Mouse (Mus musculus) stomach, embryonic 15.5 days (tissue): Measurements from ENCODE around the gene Smtnl2. TPM values are rescaled to one million over a fixed set of nuclear protein-coding genes. Genes with fewer than 3 reads are reported as not detected.
A peak's percentile ranks its signal among the peaks of the same experiment; 100 is the strongest.
"Not testable (repeated sequence)": the region's sequence is repeated elsewhere in the genome, so short reads cannot be mapped to it uniquely, and the experiment has no call there.

Experiments used
- ATAC-seq: fragments of 200-750 bp; cut with Nextera tagmentation; 2 replicates; pipeline ENCODE4 v1.8.0; 2017; ENCODE audit warnings: low read depth, moderate number of reproducible peaks, moderate TSS enrichment; ENCODE audit not compliant: insufficient read depth, low FRiP score
- H3K27ac ChIP-seq: fragments of 300-500 bp; sonication (generic); 2 replicates; pipeline ENCODE4 v1.5.1; 2015; ENCODE audit warnings: mild to moderate bottlenecking, inconsistent platforms
- H3K27me3 ChIP-seq: fragments of 300-500 bp; sonication (generic); replicated peaks from 2 replicates; pipeline ENCODE4 v1.6.1; 2015; ENCODE audit warnings: inconsistent platforms
- H3K36me3 ChIP-seq: fragments of 300-500 bp; sonication (generic); 2 replicates; pipeline ENCODE4 v1.6.1; 2015; ENCODE audit warnings: inconsistent platforms
- H3K4me1 ChIP-seq: fragments of 300-500 bp; sonication (generic); 2 replicates; pipeline ENCODE4 v1.6.1; 2015; ENCODE audit warnings: inconsistent platforms
- H3K4me2 ChIP-seq: fragments of 300-500 bp; sonication (generic); 2 replicates; pipeline ENCODE4 v1.6.1; 2015; ENCODE audit warnings: mild to moderate bottlenecking, inconsistent platforms
- H3K4me3 ChIP-seq: fragments of 300-500 bp; sonication (generic); replicated peaks from 2 replicates; pipeline ENCODE4 v1.5.1; 2015; ENCODE audit warnings: inconsistent platforms
- H3K9ac ChIP-seq: fragments of 300-500 bp; sonication (generic); 2 replicates; pipeline ENCODE4 v1.6.1; 2015; ENCODE audit warnings: inconsistent platforms
- H3K9me3 ChIP-seq: fragments of 300-500 bp; sonication (generic); 2 replicates; pipeline ENCODE4 v1.6.1; 2016; ENCODE audit warnings: inconsistent platforms
- WGBS: fragments of 180-500 bp; shearing (Covaris S2); methylation state at CpG from one replicate; pipeline ENCODE4 v1.1.7; 2015; 5-methylcytosine and 5-hydroxymethylcytosine counted together
- polyA plus RNA-seq: library from polyadenylated mRNA; unstranded; fragments of >200 nt; fragmentation: Nextera tagmentation; extraction: Ambion mirVana; gene quantifications from 2 replicates; pipeline ENCODE4 v1.2.1, GENCODE M21; 2015

Gene Smtnl2
- polyA plus RNA-seq, 1 experiment from 2014 or later = 50.8 TPM

GRCm38 (mm10) chr11:72438411-72438810, 26.9 kb upstream of the Smtnl2 start:
- Histone ChIP-seq H3K27me3 (no peaks in the 10 kb centered on the region), H3K4me3 (no peak overlapping the region), H3K4me1 (peaks cover 21% of the 10 kb centered on the region), H3K4me2 (no peak overlapping the region), H3K9ac (no peak overlapping the region), H3K36me3 (peaks cover 8% of the 10 kb centered on the region), H3K9me3 (no peaks in the 10 kb centered on the region), H3K27ac (no peak overlapping the region)
- 58% methylated on average over 4 of the region's 4 CpGs for WGBS
- no peak for ATAC-seq

GRCm38 (mm10) chr11:72436756-72437650, 25.5 kb upstream of the Smtnl2 start:
- Histone ChIP-seq H3K27ac (no peak overlapping the region), H3K9me3 (no peaks in the 10 kb centered on the region), H3K36me3 (no peaks in the 10 kb centered on the region), H3K4me3 (no peak overlapping the region), H3K4me1 (peaks cover 15% of the 10 kb centered on the region), H3K4me2 (no peak overlapping the region), H3K9ac (no peak overlapping the region), H3K27me3 (no peaks in the 10 kb centered on the region)
- ATAC-seq = no peak
- WGBS = 83% methylated on average over 16 of the region's 16 CpGs

- H3K9ac ChIP-seq = no peak overlapping the region
- no peaks in the 10 kb centered on the region for H3K9me3 ChIP-seq
- H3K36me3 ChIP-seq = no peaks in the 10 kb centered on the region
- H3K4me1 ChIP-seq = peaks cover 12% of the 10 kb centered on the region; the same call in 1 of the 2 replicates
- ATAC-seq = no peak
- WGBS = 80% methylated on average over 5 of the region's 5 CpGs
- no peak overlapping the region for H3K4me2 ChIP-seq
- no peaks in the 10 kb centered on the region for H3K27me3 ChIP-seq
- no peak overlapping the region for H3K4me3 ChIP-seq
- H3K27ac ChIP-seq = no peak overlapping the region
Observed at GRCm38 (mm10) chr11:72436271-72436670, 24.8 kb upstream of the Smtnl2 start.

- Histone ChIP-seq H3K27me3 (no peaks in the 10 kb centered on the region), H3K36me3 (no peaks in the 10 kb centered on the region), H3K4me3 (0 out of 2 replicates have a peak overlapping the region, but pooled peaks have one; percentile 5), H3K4me2 (peak overlapping the region; percentile 32), H3K4me1 (peaks cover 12% of the 10 kb centered on the region; the same call in 1 of the 2 replicates), H3K27ac (peak overlapping the region; percentile 65), H3K9me3 (no peaks in the 10 kb centered on the region), H3K9ac (no peak overlapping the region)
- 51% methylated on average over 2 of the region's 2 CpGs for WGBS
- 0 out of 2 replicates have a peak, but pooled peaks have one; percentile 7 for ATAC-seq
Observed at GRCm38 (mm10) chr11:72435694-72436045, 24.2 kb upstream of the Smtnl2 start.

- Histone ChIP-seq H3K4me3 (0 out of 2 replicates have a peak within 1 kb of the TSS, but pooled peaks have one; percentile 5), H3K9ac (no peak within 1 kb of the TSS), H3K4me2 (peak within 1 kb of the TSS; percentile 32)
Observed at GRCm38 (mm10) chr11:72434963-72435693, 23.6 kb upstream of the Smtnl2 start, which contains the start of gene Ggt6. Ggt6 (plus strand) TSS chr11:72435526.

GRCm38 (mm10) chr11:72430311-72431068, 19.0 kb upstream of the Smtnl2 start:
- not testable (repeated sequence) for H3K9me3 ChIP-seq, ATAC-seq, H3K4me3 ChIP-seq, H3K27ac ChIP-seq, H3K4me1 ChIP-seq, H3K9ac ChIP-seq, H3K27me3 ChIP-seq, H3K36me3 ChIP-seq, H3K4me2 ChIP-seq
- 70% methylated on average over 9 of the region's 9 CpGs for WGBS

More at GRCm38 (mm10) chr11:72434963-72435693, 23.6 kb upstream of the Smtnl2 start, which contains the start of gene Ggt6:
- H3K4me1 ChIP-seq = peaks cover 12% of the 10 kb centered on the region; the same call in 1 of the 2 replicates
- WGBS = 60% methylated on average over 11 of the region's 11 CpGs
- peak; percentile 80 for ATAC-seq
- H3K27me3 ChIP-seq = no peaks in the 10 kb centered on the region
- H3K27ac ChIP-seq = peak within 1 kb of the TSS; percentile 65
- H3K36me3 ChIP-seq = no peaks in the 10 kb centered on the region
- H3K9me3 ChIP-seq = no peaks in the 10 kb centered on the region

DNA sequence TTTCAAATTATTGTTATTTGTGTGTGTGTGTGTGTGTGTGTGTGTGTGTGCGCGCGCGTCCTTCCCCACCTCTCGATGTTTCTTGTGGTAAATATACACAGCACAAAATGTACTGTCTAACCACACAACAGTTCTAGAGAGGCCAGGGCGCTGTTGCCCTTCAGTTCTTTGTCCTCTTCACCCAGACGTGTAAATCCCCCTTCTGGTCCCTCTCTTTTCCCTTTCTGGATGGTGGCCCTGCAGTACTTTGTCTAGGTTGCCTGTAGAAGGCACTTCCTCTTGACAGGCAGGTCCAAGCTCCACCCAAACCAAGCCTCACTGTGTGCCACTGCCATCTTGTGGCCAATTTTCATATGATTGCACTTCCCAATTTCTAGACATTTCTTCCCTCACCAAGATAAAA, 17.8 kb upstream of the Smtnl2 start:
- 47% methylated on average over 7 of the region's 7 CpGs for WGBS
- no peak overlapping the region for H3K27ac ChIP-seq
- peak overlapping the region; percentile 42 for H3K4me2 ChIP-seq

DNA sequence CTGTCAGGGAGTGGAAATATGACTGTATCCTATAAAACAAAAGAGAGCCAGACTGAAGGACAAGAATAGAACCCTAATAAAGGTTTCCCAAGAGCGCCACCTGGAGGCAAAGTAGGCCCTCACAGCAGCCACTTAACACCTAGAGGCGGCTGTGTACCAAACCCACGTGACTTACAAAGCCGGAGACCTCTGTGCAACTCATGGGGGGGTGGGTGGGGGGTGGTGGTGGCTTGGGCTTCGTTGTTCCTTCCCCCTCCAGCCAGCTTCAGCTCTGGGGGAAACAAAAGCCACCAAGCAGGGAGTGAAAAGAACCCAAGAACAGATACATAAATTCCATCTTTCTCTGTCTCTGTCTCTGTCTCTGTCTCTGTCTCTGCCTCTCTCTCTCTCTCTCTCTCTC, 17.2 kb upstream of the Smtnl2 start:
- Histone ChIP-seq H3K27me3 (no peaks in the 10 kb centered on the region), H3K9me3 (no peaks in the 10 kb centered on the region), H3K36me3 (no peaks in the 10 kb centered on the region), H3K4me3 (no peak overlapping the region), H3K9ac (no peak overlapping the region), H3K4me1 (no peaks in the 10 kb centered on the region), H3K27ac (no peak overlapping the region), H3K4me2 (0 out of 2 replicates have a peak overlapping the region, but pooled peaks have one; percentile 42)
- 4% methylated on average over 5 of the region's 5 CpGs for WGBS
- peak; percentile 66 for ATAC-seq

More for the DNA sequence above, 17.8 kb upstream of the Smtnl2 start:
- Histone ChIP-seq H3K27me3 (no peaks in the 10 kb centered on the region), H3K36me3 (no peaks in the 10 kb centered on the region), H3K4me1 (no peaks in the 10 kb centered on the region), H3K9ac (no peak overlapping the region), H3K9me3 (no peaks in the 10 kb centered on the region), H3K4me3 (0 out of 2 replicates have a peak overlapping the region, but pooled peaks have one; percentile 13)
- ATAC-seq = peak; percentile 58; the same call in 1 of the 2 replicates

DNA sequence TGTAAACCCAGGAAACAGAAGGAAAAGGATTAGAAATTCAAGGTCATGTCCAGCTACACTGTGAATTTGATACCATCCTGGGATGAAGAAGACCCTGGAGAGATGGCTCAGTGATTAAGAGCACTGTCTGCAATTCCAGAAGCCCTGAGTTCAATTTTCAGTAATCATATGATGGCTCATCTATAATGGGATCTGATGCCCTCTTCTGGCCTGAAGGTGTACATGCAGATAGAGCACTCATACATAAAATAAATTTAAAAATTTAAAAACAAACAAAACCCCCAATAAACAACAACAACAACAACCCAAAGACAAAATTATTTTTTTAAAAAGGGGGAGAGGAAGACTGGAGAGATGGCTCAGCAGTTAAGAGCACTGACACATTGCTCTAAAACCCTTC, 15.4 kb upstream of the Smtnl2 start:
- Histone ChIP-seq H3K4me1 (no peaks in the 10 kb centered on the region), H3K4me3 (no peak overlapping the region), H3K4me2 (no peak overlapping the region), H3K9me3 (no peaks in the 10 kb centered on the region), H3K27me3 (no peaks in the 10 kb centered on the region), H3K9ac (no peak overlapping the region), H3K27ac (no peak overlapping the region), H3K36me3 (no peaks in the 10 kb centered on the region)
- no peak for ATAC-seq

DNA sequence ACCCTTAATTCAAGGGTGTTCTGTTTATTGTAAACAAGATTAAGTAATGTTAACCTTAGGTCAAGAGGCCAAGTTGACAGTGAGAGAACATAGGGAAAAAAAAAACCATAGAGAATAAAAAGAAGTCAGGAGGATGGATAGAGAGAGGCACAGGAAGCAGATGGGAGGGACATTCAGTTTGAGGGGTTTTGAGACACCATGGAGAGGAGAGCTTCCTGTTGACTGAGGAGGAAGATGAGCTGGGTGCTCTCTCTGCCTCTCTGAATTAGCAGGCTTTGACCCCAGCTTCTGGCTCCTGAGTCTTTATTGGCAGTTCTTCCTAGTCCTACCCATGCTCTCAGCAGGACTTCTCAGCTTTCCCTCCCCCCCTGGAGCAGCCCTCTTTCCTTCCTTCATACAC, 13.7 kb upstream of the Smtnl2 start:
- no peaks in the 10 kb centered on the region for H3K4me1 ChIP-seq
- H3K9ac ChIP-seq = no peak overlapping the region
- H3K4me2 ChIP-seq = no peak overlapping the region
- no peaks in the 10 kb centered on the region for H3K9me3 ChIP-seq
- no peak overlapping the region for H3K27ac ChIP-seq
- no peaks in the 10 kb centered on the region for H3K27me3 ChIP-seq
- ATAC-seq = no peak
- H3K4me3 ChIP-seq = no peak overlapping the region
- H3K36me3 ChIP-seq = no peaks in the 10 kb centered on the region

- no peak for ATAC-seq
- H3K4me3 ChIP-seq = no peak overlapping the region
- H3K4me2 ChIP-seq = no peak overlapping the region
- H3K27ac ChIP-seq = no peak overlapping the region
- no peaks in the 10 kb centered on the region for H3K36me3 ChIP-seq
- no peaks in the 10 kb centered on the region for H3K4me1 ChIP-seq
- no peak overlapping the region for H3K9ac ChIP-seq
- H3K27me3 ChIP-seq = no peaks in the 10 kb centered on the region
- 77% methylated on average over 4 of the region's 4 CpGs for WGBS
- no peaks in the 10 kb centered on the region for H3K9me3 ChIP-seq
Observed at GRCm38 (mm10) chr11:72423686-72424085, 12.2 kb upstream of the Smtnl2 start.
